ENCODE assay signal across 7 mouse cellular contexts in genomic region chr11:96760042-96760441, GRCm38 (mm10). TPM values are rescaled to one million over a fixed set of nuclear protein-coding genes. Genes with fewer than 3 reads are reported as not detected.
DNase-seq lines count a peak whose midpoint lies in the region; ATAC-seq and TF ChIP-seq lines count a peak whose summit lies in the region.

No protein-coding gene starts in this region.

- no peak overlapping the region for H3K9ac ChIP-seq in liver, embryonic 14.5 days (replicated peaks)
- no peak overlapping the region for H3K9ac ChIP-seq in stomach, embryonic 16.5 days (ENCODE audit: low read length)

- no peak for TF ChIP-seq POLR2A in brain, embryonic 14.5 days (IDR thresholded peaks at IDR 0.05; ENCODE audit: borderline replicate concordance, extremely low read depth, insufficient read depth, insufficient read length, poor library complexity, severe bottlenecking)

- no peaks in the 10 kb centered on the region for H3K27me3 ChIP-seq in liver, embryonic 14.5 days (ENCODE audit: control insufficient read depth, insufficient read depth, low read length)
- H3K27me3 ChIP-seq in stomach, embryonic 16.5 days (ENCODE audit: control insufficient read depth, insufficient read depth, low read length) = no peaks in the 10 kb centered on the region

- no peaks in the 10 kb centered on the region for H3K9me3 ChIP-seq in liver, embryonic 14.5 days (ENCODE audit: control insufficient read depth, low read length)
- H3K9me3 ChIP-seq in stomach, embryonic 16.5 days (replicated peaks; ENCODE audit: control insufficient read depth, low read length) = no peaks in the 10 kb centered on the region

- 29% methylated on average over 3 of the region's 3 CpGs for WGBS in liver, embryonic 14.5 days (ENCODE audit: insufficient replicate concordance)
- WGBS in stomach, embryonic 16.5 days = 47% methylated on average over 3 of the region's 3 CpGs

- H3K4me3 ChIP-seq in liver, embryonic 14.5 days (ENCODE audit: insufficient read depth in 1 of 2, low read depth in 2 of 2, low read length in 2 of 2) = no peak overlapping the region
- H3K4me3 ChIP-seq in stomach, embryonic 16.5 days (replicated peaks; ENCODE audit: low read length) = no peak overlapping the region

- no peak overlapping the region for H3K27ac ChIP-seq in liver, embryonic 14.5 days
- H3K27ac ChIP-seq in stomach, embryonic 16.5 days (ENCODE audit: low read length) = no peak overlapping the region

- 0 out of 4 replicates have a peak, but pooled peaks cover 0 to under 1% of the 10 kb centered on the region in 2 experiments for H3K4me1 ChIP-seq in liver, embryonic 14.5 days (replicated peaks; ENCODE audit: control insufficient read depth in 2 of 2, insufficient read depth in 2 of 2, low read length in 1 of 2)
- no peaks in the 10 kb centered on the region for H3K4me1 ChIP-seq in stomach, embryonic 16.5 days (ENCODE audit: control insufficient read depth, insufficient read depth, low read length)

- TF ChIP-seq EP300 in liver, embryonic 14.5 days (IDR thresholded peaks at IDR 0.05; ENCODE audit: low read depth) = no peak

- peak; percentile 31 for DNase-seq in left cerebral cortex, adult 11 months (ENCODE audit: low spot score)
- DNase-seq in left cerebral cortex, postnatal 10 days (ENCODE audit: extremely low spot score in 1 of 2, low spot score in 2 of 2) = no peak
- DNase-seq in ES-CJ7 (ENCODE audit: low read depth, low spot score) = peak; percentile 94
- peak; percentile 64 for DNase-seq in brain, embryonic 14.5 days (ENCODE audit: low read depth)
- DNase-seq in heart, adult 9 months (ENCODE audit: low spot score in 2 of 2) = peak; percentile 69 to 78
- DNase-seq in liver, embryonic 14.5 days (ENCODE audit: low read depth in 3 of 3, low spot score in 3 of 3) = peak; percentile 41 to 58 (median 41)

- no peaks in the 10 kb centered on the region for H3K36me3 ChIP-seq in liver, embryonic 14.5 days (replicated peaks; ENCODE audit: control insufficient read depth, insufficient read depth, low read depth)
- no peaks in the 10 kb centered on the region for H3K36me3 ChIP-seq in stomach, embryonic 16.5 days (ENCODE audit: control insufficient read depth, insufficient read depth, low read length)

- peak; percentile 35; the same call in 1 of the 2 replicates for ATAC-seq in liver, embryonic 14.5 days (ENCODE audit: insufficient read depth)
- 0 out of 2 replicates have a peak, but pooled peaks have one; percentile 37 for ATAC-seq in stomach, embryonic 16.5 days (ENCODE audit: insufficient read depth, low FRiP score)

- H3K4me2 ChIP-seq in liver, embryonic 14.5 days (ENCODE audit: low read depth) = no peak overlapping the region
- no peak overlapping the region for H3K4me2 ChIP-seq in stomach, embryonic 16.5 days (ENCODE audit: low read depth, low read length)

- TF ChIP-seq CTCF in brain, embryonic 14.5 days (IDR thresholded peaks at IDR 0.05; ENCODE audit: borderline replicate concordance, extremely low read depth, insufficient read depth, insufficient read length) = peak; percentile 61; the same call in 1 of the 2 replicates
- peak; percentile 87 for TF ChIP-seq CTCF in liver, embryonic 14.5 days (IDR thresholded peaks at IDR 0.05; ENCODE audit: low read depth)

- intact Hi-C loops in left cerebral cortex, postnatal 10 days (cut with DNase I) = loop anchor here (5.0 kb wide), 1 partner anchor 102 kb away; no protein-coding TSS in a partner anchor

RNA-seq across cellular contexts. Expression of gene Snx11, which starts 17.3 kb away (rescaled TPM):
- total RNA-seq in left cerebral cortex, postnatal 10 days (2021) = 10 to 100 TPM; 43.1 to 43.2 TPM
- 54.8 and 60.8 TPM in 2 replicates for polyA plus RNA-seq in brain, embryonic 14.5 days (2012; rRNA removed)
- polyA plus RNA-seq in liver, embryonic 14.5 days (2012; rRNA removed) = 7.4 and 10.1 TPM in 2 replicates
- polyA plus RNA-seq in liver, embryonic 14.5 days (2014; fragmentation: Nextera tagmentation; extraction: Ambion mirVana) = 4.2 and 4.9 TPM in 2 replicates
- 14.6 and 14.9 TPM in 2 replicates for polyA plus RNA-seq in stomach, embryonic 16.5 days (2015; fragmentation: Nextera tagmentation; extraction: Ambion mirVana)

RNA-seq across cellular contexts. Expression of gene Cbx1, which starts 28.9 kb away (rescaled TPM):
- total RNA-seq in left cerebral cortex, postnatal 10 days (2021) = 10 to 100 TPM; 49.3 to 52.2 TPM
- polyA plus RNA-seq in brain, embryonic 14.5 days (2012; rRNA removed) = 79.2 and 79.7 TPM in 2 replicates
- 9.9 and 23.5 TPM in 2 replicates for polyA plus RNA-seq in liver, embryonic 14.5 days (2012; rRNA removed)
- 25.0 and 26.0 TPM in 2 replicates for polyA plus RNA-seq in liver, embryonic 14.5 days (2014; fragmentation: Nextera tagmentation; extraction: Ambion mirVana)
- 67.5 and 75.1 TPM in 2 replicates for polyA plus RNA-seq in stomach, embryonic 16.5 days (2015; fragmentation: Nextera tagmentation; extraction: Ambion mirVana)

Comparison
In these comparisons a context has a peak if more than half of its experiments do, and no peak if none do; other contexts are left out.
1. DNase-seq: peak in left cerebral cortex, adult 11 months (single experiment), ES-CJ7 (single experiment), brain, embryonic 14.5 days (single experiment), heart, adult 9 months (2 of 2) and liver, embryonic 14.5 days (3 of 3); none in left cerebral cortex, postnatal 10 days (0 of 2).